Mouse (Mus musculus): ENCODE data around the gene Gpr18. TPM values are rescaled to one million over a fixed set of nuclear protein-coding genes. Genes with fewer than 3 reads are reported as not detected.
"Not testable (repeated sequence)": the region's sequence is repeated elsewhere in the genome, so short reads cannot be mapped to it uniquely, and the experiment has no call there.

Gene Gpr18
- polyA plus RNA-seq, 1 experiment from 2014 or later: 0.29 TPM

DNA sequence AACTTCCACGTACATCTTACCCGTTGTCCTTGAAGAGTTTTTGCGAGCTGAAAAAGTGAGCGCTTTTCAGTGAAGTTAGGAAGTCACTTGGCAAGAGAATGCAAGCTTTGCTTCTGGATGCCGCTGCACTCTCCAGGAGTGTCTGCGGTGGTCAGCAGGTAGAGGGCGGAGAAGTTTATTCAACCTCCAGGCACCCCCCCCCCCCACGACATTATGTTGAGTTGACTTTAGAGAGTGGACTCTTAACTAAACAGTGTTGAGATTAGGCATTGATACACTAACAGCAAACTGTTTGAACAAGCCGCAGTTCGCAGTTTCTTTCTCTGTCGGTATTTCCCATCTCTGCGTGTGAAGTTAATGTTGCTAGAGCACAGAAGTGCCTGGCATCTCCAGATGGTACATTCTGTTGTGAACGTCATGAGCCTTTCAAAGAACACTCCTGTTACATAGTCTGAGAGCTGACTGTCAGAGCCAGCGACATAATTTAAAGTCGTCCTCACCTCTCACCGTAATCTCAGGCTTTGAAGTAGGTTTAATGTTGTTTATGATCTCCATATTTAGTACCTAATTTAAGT lies 36.2 kb downstream of the Gpr18 start:
- Histone ChIP-seq H3K9me3 (replicated peaks) (no peaks in the 10 kb centered on the region), H3K27me3 (replicated peaks) (no peaks in the 10 kb centered on the region), H3K9ac (peak overlapping the region; percentile 92), H3K4me1 (replicated peaks) (peaks cover 28% of the 10 kb centered on the region), H3K4me3 (peak overlapping the region; percentile 81), H3K27ac (ENCODE audit: poor library complexity, severe bottlenecking) (no peak overlapping the region), H3K36me3 (no peaks in the 10 kb centered on the region), H3K4me2 (peak overlapping the region; percentile 93)
- 13% methylated on average over 16 of the region's 16 CpGs for WGBS
- no peak for ATAC-seq (ENCODE audit: insufficient number of reproducible peaks, low FRiP score)

GRCm38 (mm10) chr14:121878859-121879206 lies 36.7 kb downstream of the Gpr18 start:
- H3K4me3 ChIP-seq: peak overlapping the region; percentile 81
- WGBS: 0% methylated on average over 27 of the region's 27 CpGs
- ATAC-seq (ENCODE audit: insufficient number of reproducible peaks, low FRiP score): peak; percentile 58
- H3K4me1 ChIP-seq (replicated peaks): peaks cover 23% of the 10 kb centered on the region
- peak overlapping the region; percentile 93 for H3K4me2 ChIP-seq
- no peaks in the 10 kb centered on the region for H3K27me3 ChIP-seq (replicated peaks)
- H3K9me3 ChIP-seq (replicated peaks): no peaks in the 10 kb centered on the region
- H3K27ac ChIP-seq (ENCODE audit: poor library complexity, severe bottlenecking): peak overlapping the region; percentile 95; the same call in 1 of the 2 replicates
- peak overlapping the region; percentile 92 for H3K9ac ChIP-seq
- H3K36me3 ChIP-seq: no peaks in the 10 kb centered on the region

- Histone ChIP-seq H3K4me3 (peak within 1 kb of the TSS; percentile 81), H3K4me1 (replicated peaks) (peaks cover 18% of the 10 kb centered on the region), H3K36me3 (no peaks in the 10 kb centered on the region), H3K27ac (ENCODE audit: poor library complexity, severe bottlenecking) (peak within 1 kb of the TSS; percentile 95), H3K9me3 (replicated peaks) (no peaks in the 10 kb centered on the region), H3K9ac (peak within 1 kb of the TSS; percentile 92), H3K27me3 (replicated peaks) (no peaks in the 10 kb centered on the region), H3K4me2 (peak within 1 kb of the TSS; percentile 93)
- peak; percentile 97 for ATAC-seq (ENCODE audit: insufficient number of reproducible peaks, low FRiP score)
- under 1% methylated on average over 61 of the region's 61 CpGs for WGBS
Measured at GRCm38 (mm10) chr14:121878176-121878858, 37.3 kb downstream of the Gpr18 start, which contains the start of gene Ubac2. Ubac2 (plus strand) TSS chr14:121878620.

DNA sequence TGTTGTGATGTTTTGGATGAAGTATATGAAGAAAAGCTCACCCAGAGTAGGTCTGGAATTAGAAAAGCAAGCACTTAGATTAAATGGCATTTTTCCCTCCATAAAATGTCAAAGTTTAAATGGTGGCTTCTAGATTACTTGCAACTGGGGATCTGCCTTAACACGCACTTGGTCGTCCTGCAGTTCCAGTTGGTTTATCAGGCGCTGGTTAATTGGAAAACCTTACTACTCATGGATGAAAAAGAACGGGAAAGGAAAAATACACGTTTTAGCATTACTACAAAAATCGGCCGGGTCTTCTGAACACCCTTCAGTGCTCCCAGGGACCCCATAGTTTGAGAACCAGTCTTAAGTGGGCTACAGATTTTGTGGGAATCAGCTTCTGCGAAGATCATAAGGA lies 37.9 kb downstream of the Gpr18 start:
- Histone ChIP-seq H3K27ac (ENCODE audit: poor library complexity, severe bottlenecking) (no peak overlapping the region), H3K4me2 (peak overlapping the region; percentile 93), H3K4me1 (replicated peaks) (peaks cover 16% of the 10 kb centered on the region), H3K9me3 (replicated peaks) (no peaks in the 10 kb centered on the region), H3K4me3 (peak overlapping the region; percentile 81), H3K27me3 (replicated peaks) (no peaks in the 10 kb centered on the region), H3K9ac (peak overlapping the region; percentile 92), H3K36me3 (no peaks in the 10 kb centered on the region)
- WGBS: 31% methylated on average over 8 of the region's 8 CpGs
- no peak for ATAC-seq (ENCODE audit: insufficient number of reproducible peaks, low FRiP score)

DNA sequence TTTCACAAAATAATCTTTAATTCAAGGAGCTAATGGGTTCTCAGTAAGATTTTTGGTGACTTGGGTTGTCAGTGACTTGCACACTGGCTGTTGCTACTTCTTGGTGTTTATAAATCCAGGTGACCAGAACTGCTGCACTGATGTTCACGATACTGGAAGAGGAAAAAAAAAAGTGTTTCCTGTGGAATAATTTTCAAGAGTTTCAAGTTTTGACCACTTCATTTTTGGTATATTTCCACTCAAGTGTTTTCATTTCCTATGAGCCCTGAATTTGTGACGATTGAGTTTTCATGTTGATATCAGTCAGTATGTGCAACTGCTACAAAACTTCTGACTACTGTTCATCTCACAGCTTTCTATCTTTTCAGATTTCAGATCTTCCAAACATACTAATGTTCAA lies 38.7 kb downstream of the Gpr18 start:
- no peak overlapping the region for H3K9ac ChIP-seq
- 83% methylated on average over 2 of the region's 2 CpGs for WGBS
- H3K27ac ChIP-seq (ENCODE audit: poor library complexity, severe bottlenecking): no peak overlapping the region
- no peak for ATAC-seq (ENCODE audit: insufficient number of reproducible peaks, low FRiP score)
- no peaks in the 10 kb centered on the region for H3K27me3 ChIP-seq (replicated peaks)
- H3K9me3 ChIP-seq (replicated peaks): no peaks in the 10 kb centered on the region
- no peaks in the 10 kb centered on the region for H3K36me3 ChIP-seq
- H3K4me1 ChIP-seq (replicated peaks): peaks cover 16% of the 10 kb centered on the region
- H3K4me3 ChIP-seq: no peak overlapping the region
- H3K4me2 ChIP-seq: no peak overlapping the region

DNA sequence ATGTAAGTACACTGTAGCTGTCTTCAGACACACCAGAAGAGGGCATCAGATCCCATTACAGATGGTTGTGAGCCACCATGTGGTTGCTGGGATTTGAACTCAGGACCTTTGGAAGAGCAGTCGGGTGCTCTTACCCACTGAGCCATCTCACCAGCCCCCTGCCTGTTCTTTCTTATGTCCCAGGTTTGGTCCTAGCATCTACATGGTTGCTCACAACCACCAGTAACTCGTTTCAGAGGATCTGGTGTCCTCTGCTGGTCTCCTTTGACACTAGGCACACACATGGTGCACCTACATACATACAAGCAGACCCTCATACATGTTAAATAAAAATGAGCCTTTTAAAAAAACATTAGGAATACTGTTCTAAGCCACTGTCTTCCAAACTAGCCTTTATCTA lies 39.4 kb downstream of the Gpr18 start:
- not testable (repeated sequence) for H3K9me3 ChIP-seq (replicated peaks); H3K4me3 ChIP-seq; H3K27me3 ChIP-seq (replicated peaks); H3K9ac ChIP-seq; H3K4me2 ChIP-seq; H3K27ac ChIP-seq (ENCODE audit: poor library complexity, severe bottlenecking); ATAC-seq (ENCODE audit: insufficient number of reproducible peaks, low FRiP score); H3K36me3 ChIP-seq
- WGBS: 65% methylated on average over 2 of the region's 2 CpGs
- H3K4me1 ChIP-seq (replicated peaks): peaks cover 15% of the 10 kb centered on the region

GRCm38 (mm10) chr14:121873646-121874045 lies 41.9 kb downstream of the Gpr18 start:
- Histone ChIP-seq H3K9ac (no peak overlapping the region), H3K4me3 (no peak overlapping the region), H3K9me3 (replicated peaks) (no peaks in the 10 kb centered on the region), H3K36me3 (no peaks in the 10 kb centered on the region), H3K27me3 (replicated peaks) (no peaks in the 10 kb centered on the region), H3K27ac (ENCODE audit: poor library complexity, severe bottlenecking) (no peak overlapping the region), H3K4me2 (no peak overlapping the region), H3K4me1 (replicated peaks) (no peaks in the 10 kb centered on the region)
- 60% methylated on average over 4 of the region's 4 CpGs for WGBS
- no peak for ATAC-seq (ENCODE audit: insufficient number of reproducible peaks, low FRiP score)

GRCm38 (mm10) chr14:121873172-121873571 lies 42.4 kb downstream of the Gpr18 start:
- 54% methylated on average over 2 of the region's 2 CpGs for WGBS
- no peak overlapping the region for H3K4me2 ChIP-seq
- no peaks in the 10 kb centered on the region for H3K36me3 ChIP-seq
- H3K4me1 ChIP-seq (replicated peaks): no peaks in the 10 kb centered on the region
- no peaks in the 10 kb centered on the region for H3K9me3 ChIP-seq (replicated peaks)
- no peak for ATAC-seq (ENCODE audit: insufficient number of reproducible peaks, low FRiP score)
- H3K4me3 ChIP-seq: no peak overlapping the region
- no peak overlapping the region for H3K27ac ChIP-seq (ENCODE audit: poor library complexity, severe bottlenecking)
- H3K9ac ChIP-seq: no peak overlapping the region
- no peaks in the 10 kb centered on the region for H3K27me3 ChIP-seq (replicated peaks)

- ATAC-seq (ENCODE audit: insufficient number of reproducible peaks, low FRiP score): no peak
- WGBS: 67% methylated on average over 1 of the region's 1 CpGs
- H3K36me3 ChIP-seq: no peaks in the 10 kb centered on the region
Measured at GRCm38 (mm10) chr14:121872760-121873159, 42.8 kb downstream of the Gpr18 start.

GRCm38 (mm10) chr14:121869111-121869510 lies 46.5 kb downstream of the Gpr18 start:
- ATAC-seq (ENCODE audit: insufficient number of reproducible peaks, low FRiP score): no peak
- Histone ChIP-seq H3K36me3 (no peaks in the 10 kb centered on the region), H3K9ac (no peak overlapping the region), H3K4me2 (no peak overlapping the region), H3K27me3 (replicated peaks) (no peaks in the 10 kb centered on the region), H3K4me1 (replicated peaks) (no peaks in the 10 kb centered on the region), H3K9me3 (replicated peaks) (no peaks in the 10 kb centered on the region), H3K27ac (ENCODE audit: poor library complexity, severe bottlenecking) (no peak overlapping the region), H3K4me3 (no peak overlapping the region)
- WGBS: 49% methylated on average over 1 of the region's 1 CpGs

More at GRCm38 (mm10) chr14:121872760-121873159, 42.8 kb downstream of the Gpr18 start:
- no peak overlapping the region for H3K4me2 ChIP-seq
- no peak overlapping the region for H3K27ac ChIP-seq (ENCODE audit: poor library complexity, severe bottlenecking)
- no peak overlapping the region for H3K9ac ChIP-seq
- no peaks in the 10 kb centered on the region for H3K27me3 ChIP-seq (replicated peaks)
- no peak overlapping the region for H3K4me3 ChIP-seq
- H3K4me1 ChIP-seq (replicated peaks): no peaks in the 10 kb centered on the region
- H3K9me3 ChIP-seq (replicated peaks): no peaks in the 10 kb centered on the region

GRCm38 (mm10) chr14:121866574-121866973 lies 49.0 kb downstream of the Gpr18 start:
- H3K27me3 ChIP-seq (replicated peaks): no peaks in the 10 kb centered on the region
- no peaks in the 10 kb centered on the region for H3K36me3 ChIP-seq
- H3K9ac ChIP-seq: no peak overlapping the region
- no peak overlapping the region for H3K4me3 ChIP-seq
- H3K4me1 ChIP-seq (replicated peaks): no peaks in the 10 kb centered on the region
- H3K9me3 ChIP-seq (replicated peaks): no peaks in the 10 kb centered on the region
- no peak for ATAC-seq (ENCODE audit: insufficient number of reproducible peaks, low FRiP score)
- no peak overlapping the region for H3K4me2 ChIP-seq
- WGBS: 75% methylated on average over 3 of the region's 3 CpGs
- H3K27ac ChIP-seq (ENCODE audit: poor library complexity, severe bottlenecking): no peak overlapping the region

DNA sequence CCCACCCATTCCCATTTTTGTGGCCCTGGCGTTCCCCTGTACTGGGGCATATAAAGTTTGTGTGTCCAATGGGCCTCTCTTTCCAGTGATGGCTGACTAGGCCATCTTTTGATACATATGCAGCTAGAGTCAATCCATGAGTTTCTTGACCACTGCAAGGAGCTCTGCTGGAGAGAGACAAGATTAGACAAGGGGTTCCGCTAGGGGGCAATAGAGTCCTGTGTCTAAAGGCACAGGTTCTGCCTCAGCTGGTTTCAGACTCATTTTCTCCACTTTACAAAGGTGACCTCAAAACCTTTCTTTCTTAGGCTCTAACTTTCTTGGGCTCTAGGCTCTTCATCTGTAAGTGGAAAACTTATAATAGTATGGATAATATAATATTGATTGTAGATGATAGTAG lies 50.4 kb downstream of the Gpr18 start:
- not testable (repeated sequence) for H3K27me3 ChIP-seq (replicated peaks); H3K4me3 ChIP-seq; H3K4me1 ChIP-seq (replicated peaks); H3K27ac ChIP-seq (ENCODE audit: poor library complexity, severe bottlenecking); H3K9ac ChIP-seq; ATAC-seq (ENCODE audit: insufficient number of reproducible peaks, low FRiP score); H3K4me2 ChIP-seq; H3K36me3 ChIP-seq; H3K9me3 ChIP-seq (replicated peaks)
- WGBS: 6% methylated on average over 2 of the region's 2 CpGs

Data from heart, embryonic 12.5 days (tissue).